In genomic region chr15:86606411-86606810, GRCm38 (mm10) we compare ENCODE assay signal across 18 mouse cellular contexts.
DNase-seq lines count a peak whose midpoint lies in the region; ATAC-seq lines count a peak whose summit lies in the region.
"Had no signal": no experiment of that assay in that cellular context is flagged by ENCODE, and none has a peak within 500 bp of the region (broad histone marks: within the 10 kb centered on the region; RNA-seq: fewer than 3 reads in every experiment).

No protein-coding gene starts in this region.

- ATAC-seq in granulocyte monocyte progenitor cell, adult 5-6 weeks (replicated peaks; ENCODE audit: poor library complexity, severe bottlenecking): no peak
- ATAC-seq: inflammation-experienced regulatory T-cells, adult 6 months had no signal

- peak; percentile 47 for DNase-seq in layer of hippocampus, adult 11-12 months (ENCODE audit: low spot score)
- no peak for DNase-seq in layer of hippocampus, postnatal 25 days (ENCODE audit: extremely low spot score in 1 of 2, low spot score in 1 of 2)
- DNase-seq in Muller cell, postnatal 12 days (ENCODE audit: inconsistent ontology term): peak; percentile 64
- peak; percentile 28 for DNase-seq in ZHBTc4 (ENCODE audit: low read depth, low spot score)
- DNase-seq in layer of hippocampus, adult 9-11 months: peak; percentile 72
- no peak for DNase-seq in kidney, postnatal 14 days
- DNase-seq: adrenal gland, adult 8-10 months; cerebellum, adult 11 months; cerebellum, postnatal 14 days; gastrocnemius, postnatal 25 days; kidney, adult 2 months; kidney, postnatal 25 days; liver, embryonic 13.5 days; lung, embryonic 14.5 days; lung, postnatal 4 days; thymus, postnatal 14 days had no signal

Comparison
In these comparisons a context has a peak if more than half of its experiments do, and no peak if none do; other contexts are left out.
1. DNase-seq: peak in layer of hippocampus, adult 11-12 months (single experiment), Muller cell, postnatal 12 days (single experiment), ZHBTc4 (single experiment) and layer of hippocampus, adult 9-11 months (single experiment); none in layer of hippocampus, postnatal 25 days (0 of 2) and kidney, postnatal 14 days (single experiment).